Mouse (Mus musculus) myocyte (in vitro differentiated cells): ENCODE results near the gene Gimap3.

ENCODE experiments used
- E2F4 ChIP-seq: IDR thresholded peaks from one replicate; pipeline ENCODE4 v1.6.1; 2011; ENCODE audit warnings: mild to moderate bottlenecking, control low read depth, moderate library complexity; ENCODE audit not compliant: insufficient read depth
- POLR2A ChIP-seq: IDR thresholded peaks from one replicate; pipeline ENCODE4 v1.6.1; 2011; ENCODE audit warnings: low read depth, mild to moderate bottlenecking, control low read depth, moderate library complexity; ENCODE audit not compliant: insufficient read length
- POLR2AphosphoS2 ChIP-seq: IDR thresholded peaks from one replicate; pipeline ENCODE4 v1.6.1; 2011; ENCODE audit warnings: low read depth, control low read depth; ENCODE audit not compliant: insufficient read length
- REST ChIP-seq: IDR thresholded peaks from one replicate; pipeline ENCODE4 v1.6.1; 2011; ENCODE audit warnings: mild to moderate bottlenecking, control low read depth, moderate library complexity; ENCODE audit not compliant: insufficient read depth, insufficient read length
- USF1 ChIP-seq: IDR thresholded peaks from one replicate; pipeline ENCODE4 v1.6.1; 2011; ENCODE audit warnings: low read depth, mild to moderate bottlenecking, control low read depth, moderate library complexity

DNA sequence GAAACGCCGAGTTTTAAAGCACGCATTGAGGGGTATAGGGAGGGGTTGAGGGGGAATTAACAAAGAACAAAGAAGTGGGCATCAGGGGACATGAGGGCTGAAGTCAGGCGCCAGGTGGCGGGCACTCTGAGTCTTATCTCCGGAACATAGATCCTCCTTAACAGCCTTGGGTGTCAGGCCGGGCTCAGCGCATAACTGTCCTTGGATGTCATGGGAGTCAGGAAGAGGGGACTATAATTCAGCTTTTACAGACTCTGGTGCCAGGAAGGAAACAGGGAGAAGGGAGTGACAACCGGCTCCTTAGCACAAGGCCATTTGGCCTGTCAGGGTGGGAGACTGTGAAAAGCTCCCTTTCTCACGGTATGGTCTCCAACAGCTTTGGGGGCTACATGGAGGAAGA lies 6.2 kb downstream of the Gimap3 start:
- TF ChIP-seq POLR2A (no peak), E2F4 (no peak), POLR2AphosphoS2 (no peak), USF1 (no peak), REST (no peak)
